Mouse (Mus musculus): ENCODE data around the gene Fgr.

Gene Fgr

DNA sequence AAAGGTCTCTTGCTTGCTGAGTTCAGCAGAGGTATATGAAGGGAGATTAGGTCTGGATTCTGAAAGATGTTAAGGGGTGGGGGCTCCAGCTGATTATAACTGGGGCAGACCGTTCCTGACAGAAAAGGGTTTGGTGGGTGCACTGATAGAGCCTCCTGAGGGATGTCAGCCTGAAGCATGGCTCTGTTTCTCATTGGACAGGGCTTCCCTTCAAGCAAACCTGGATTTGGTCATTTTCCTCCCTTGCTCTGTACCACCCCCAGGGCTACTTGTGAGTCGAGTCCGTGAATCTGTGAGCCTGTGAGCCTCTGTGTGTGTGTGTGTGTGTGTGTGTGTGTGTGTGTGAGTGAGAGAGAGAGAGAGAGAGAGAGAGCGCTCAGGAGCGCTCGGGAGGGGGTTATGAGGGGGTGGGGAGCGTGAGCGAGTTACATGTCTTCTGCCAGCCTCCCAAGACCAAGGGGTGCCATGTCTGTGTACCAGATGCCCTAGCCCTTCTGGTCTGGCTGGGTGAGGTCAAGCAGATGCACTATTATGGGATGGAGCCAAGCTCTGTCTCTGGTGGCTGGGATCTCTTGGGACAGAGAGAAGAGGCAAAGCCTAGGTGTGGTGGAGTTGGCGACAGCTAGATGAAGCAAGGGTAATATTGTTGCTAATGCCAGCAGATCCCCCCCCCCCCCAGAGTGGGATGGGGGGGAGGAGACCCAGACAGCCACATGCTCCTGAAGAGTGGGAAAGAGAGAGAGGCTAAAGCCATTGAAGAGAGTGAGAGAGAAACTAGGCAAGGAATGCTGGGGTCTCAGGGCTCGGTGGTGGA is 41.2 kb downstream of the Fgr start:
- no peak for DNase-seq (ENCODE audit: low spot score in 2 of 2)

DNA sequence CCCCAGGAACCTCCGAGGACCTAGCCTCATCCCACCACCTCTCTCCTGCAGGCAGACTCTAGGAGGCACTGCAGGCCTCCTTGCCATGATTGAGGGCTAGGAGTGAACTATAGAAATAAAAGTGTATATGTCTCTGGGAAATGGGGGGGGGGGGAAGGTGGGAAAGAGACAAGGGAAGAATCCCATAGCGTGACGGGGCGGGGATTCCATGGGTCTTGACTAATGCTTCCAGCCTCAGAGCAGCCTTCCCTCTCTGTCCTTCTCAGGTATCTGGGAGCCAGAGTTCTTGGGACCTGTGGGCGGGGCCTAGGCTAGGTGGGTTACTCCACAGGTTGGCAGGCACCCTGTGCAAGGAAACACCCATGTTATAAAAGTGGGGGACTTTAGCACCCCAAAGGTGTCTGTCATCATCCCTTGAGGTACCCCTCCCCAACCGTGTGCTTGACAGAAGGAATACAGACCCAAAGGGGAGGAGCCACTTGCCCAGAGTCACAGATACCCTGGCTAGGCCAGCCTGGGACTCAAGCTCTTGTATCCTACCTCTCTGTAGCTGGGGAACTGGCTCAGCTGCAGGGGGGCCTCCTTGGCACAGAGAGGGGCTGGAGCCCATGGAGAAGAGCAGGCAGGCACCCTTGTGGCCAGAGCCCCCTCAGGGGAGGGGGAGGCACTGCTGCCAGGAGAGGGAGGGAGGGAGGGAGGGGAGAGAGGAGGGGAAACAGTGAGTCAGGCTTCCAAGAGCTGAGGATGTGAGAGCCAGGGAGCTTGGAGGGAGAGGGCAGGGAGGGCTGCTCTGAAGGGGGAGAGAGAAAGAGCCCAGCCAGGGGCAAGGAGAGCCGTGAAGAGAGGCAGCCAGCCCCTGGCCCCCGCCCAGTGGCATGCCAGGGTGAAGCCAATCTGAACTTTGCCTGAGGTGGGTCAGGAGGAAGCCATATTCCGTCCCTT is 42.1 kb downstream of the Fgr start:
- DNase-seq (ENCODE audit: low spot score in 2 of 2) = no peak

DNA sequence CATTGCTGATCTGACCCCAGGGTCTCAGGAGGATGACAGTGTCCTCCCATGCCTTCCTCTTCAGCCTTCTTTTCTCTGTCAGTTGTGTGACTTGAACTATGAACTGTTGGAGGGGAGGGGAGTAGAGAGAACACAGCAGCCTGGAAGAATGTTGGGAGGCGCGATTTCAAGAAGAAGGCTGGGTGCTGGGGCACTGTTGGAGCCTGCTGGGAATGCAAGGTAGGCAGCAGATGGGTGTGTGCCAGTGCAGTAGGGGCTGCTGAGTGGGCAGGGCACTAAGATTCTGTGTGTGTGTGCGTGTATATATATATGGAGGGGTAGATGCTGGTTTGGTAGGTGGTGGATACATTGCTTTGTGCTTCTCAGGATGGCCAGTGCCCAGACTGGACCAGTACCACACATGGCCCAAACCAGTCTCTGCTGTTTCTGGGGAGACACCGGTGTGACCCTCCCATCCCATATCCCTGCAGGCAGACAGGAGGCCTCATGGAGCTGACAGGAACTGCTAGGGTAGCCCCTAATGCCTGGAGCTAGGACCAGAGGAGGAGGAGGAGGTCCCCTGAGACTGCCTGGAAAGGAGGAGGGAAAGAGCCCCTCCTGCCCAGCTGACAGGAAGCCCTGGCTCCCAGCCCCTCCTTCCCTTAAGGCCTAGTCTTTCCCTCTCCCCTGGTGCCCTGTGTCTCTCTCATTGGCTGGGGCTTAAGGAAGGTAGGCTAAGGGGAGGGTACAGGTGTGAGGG is 43.0 kb downstream of the Fgr start:
- no peak for DNase-seq (ENCODE audit: low spot score in 2 of 2)

GRCm38 (mm10) chr4:133017597-133018262 is 43.8 kb downstream of the Fgr start:
- DNase-seq (ENCODE audit: low spot score in 2 of 2) = no peak

- DNase-seq (ENCODE audit: low spot score in 2 of 2) = no peak
Measured at GRCm38 (mm10) chr4:133018263-133018798, 44.4 kb downstream of the Fgr start.

GRCm38 (mm10) chr4:133020721-133021120 is 46.8 kb downstream of the Fgr start:
- no peak for DNase-seq (ENCODE audit: low spot score in 2 of 2)

DNA sequence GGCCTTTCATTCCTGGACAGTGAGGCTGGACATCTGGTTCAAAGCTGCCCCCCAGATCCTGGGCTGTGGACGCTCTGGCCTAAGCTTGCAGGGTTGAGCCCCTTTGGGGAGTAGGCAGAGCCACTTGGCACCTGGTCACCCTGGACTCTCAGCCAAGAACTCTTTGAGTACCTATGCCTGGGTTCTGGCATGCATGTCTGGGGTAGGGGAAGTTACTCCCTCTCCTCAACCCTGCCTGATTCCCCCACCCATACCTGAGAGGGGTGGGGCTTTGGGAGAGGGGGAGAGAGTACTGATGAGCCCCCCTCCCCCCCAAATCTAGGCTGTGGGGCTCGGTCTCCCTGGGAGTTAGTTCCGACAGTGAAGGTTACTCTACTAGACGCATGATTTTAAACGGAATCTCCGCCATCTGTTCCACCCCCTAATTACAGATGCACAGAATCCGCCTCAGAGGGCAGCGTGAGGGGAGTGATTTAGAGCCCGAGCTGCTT is 47.3 kb downstream of the Fgr start:
- no peak for DNase-seq (ENCODE audit: low spot score in 2 of 2)

- DNase-seq (ENCODE audit: low spot score in 2 of 2) = no peak
Measured at GRCm38 (mm10) chr4:133022217-133022616, 48.3 kb downstream of the Fgr start.

GRCm38 (mm10) chr4:133022954-133023635 is 49.2 kb downstream of the Fgr start:
- DNase-seq (ENCODE audit: low spot score in 2 of 2) = no peak

DNA sequence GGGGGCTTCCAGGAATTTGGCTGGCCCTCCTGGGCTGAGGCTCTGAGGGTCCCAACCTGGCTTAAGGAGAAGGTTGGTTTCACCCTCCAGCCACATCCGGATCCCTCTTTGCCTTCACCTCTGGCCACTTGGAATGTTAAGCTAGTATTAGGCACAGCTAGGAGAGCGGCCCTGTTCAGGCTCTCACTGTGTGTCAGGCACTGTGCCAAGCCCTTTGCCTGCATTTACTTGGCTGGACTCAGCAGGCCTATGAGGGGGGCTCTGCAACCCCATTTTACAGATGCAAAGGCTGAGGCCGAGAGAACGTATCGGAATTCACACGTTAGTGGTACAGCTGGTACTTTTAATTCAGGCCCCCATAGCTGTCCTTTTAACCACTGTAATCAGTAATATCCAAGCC is 49.7 kb downstream of the Fgr start:
- DNase-seq (ENCODE audit: low spot score in 2 of 2) = no peak

DNA sequence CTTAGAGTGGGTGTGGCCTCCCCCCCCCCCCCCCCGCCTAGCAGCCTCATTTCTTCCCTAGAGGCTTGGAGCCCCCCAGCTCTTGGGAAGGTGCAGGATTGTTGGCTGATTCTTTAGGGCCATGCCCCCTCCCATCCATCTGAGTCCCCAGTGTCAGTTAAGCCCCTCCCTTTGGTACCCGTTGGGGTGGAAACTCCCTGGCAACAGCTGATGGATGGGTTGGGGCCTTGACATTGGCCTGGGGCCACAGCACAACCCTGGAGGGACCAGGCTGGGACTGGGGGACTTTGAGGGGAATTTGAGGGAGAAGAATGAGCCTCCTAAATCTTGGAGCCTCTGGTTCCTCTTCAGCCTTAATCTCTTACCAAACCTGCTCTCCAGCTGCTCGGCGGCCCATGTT is 50.5 kb downstream of the Fgr start:
- DNase-seq (ENCODE audit: low spot score in 2 of 2) = no peak

- no peak for DNase-seq (ENCODE audit: low spot score in 2 of 2)
Measured at GRCm38 (mm10) chr4:133024969-133025685, 51.2 kb downstream of the Fgr start.

GRCm38 (mm10) chr4:133026272-133026671 is 52.4 kb downstream of the Fgr start:
- no peak for DNase-seq (ENCODE audit: low spot score in 2 of 2)

DNA sequence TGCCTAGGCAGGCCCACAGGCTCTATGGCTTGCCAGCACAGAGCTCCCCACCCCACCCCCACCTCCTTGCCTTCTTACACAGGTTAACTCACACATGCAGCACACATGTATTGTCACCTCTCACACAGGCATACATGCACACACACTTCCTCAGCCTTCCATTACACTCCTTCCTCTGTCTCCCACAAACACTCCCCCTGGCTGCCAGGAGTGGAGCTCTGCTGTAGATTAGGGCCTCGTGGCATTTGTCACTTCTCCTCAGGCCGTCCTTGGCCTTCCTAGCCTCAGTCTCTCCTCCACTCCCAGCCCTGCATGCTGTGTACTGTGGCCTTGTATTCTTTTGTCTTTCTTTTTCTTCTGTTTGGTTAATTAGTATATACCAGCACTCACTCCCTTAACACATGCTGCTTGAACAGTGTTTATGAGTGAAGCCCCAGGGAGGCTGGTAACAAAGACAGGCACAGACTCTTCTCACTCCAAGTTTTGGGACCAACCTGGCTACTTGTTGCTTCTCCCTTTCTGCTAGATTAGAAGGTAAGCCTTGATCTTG is 53.0 kb downstream of the Fgr start:
- no peak for DNase-seq (ENCODE audit: low spot score in 2 of 2)

DNA sequence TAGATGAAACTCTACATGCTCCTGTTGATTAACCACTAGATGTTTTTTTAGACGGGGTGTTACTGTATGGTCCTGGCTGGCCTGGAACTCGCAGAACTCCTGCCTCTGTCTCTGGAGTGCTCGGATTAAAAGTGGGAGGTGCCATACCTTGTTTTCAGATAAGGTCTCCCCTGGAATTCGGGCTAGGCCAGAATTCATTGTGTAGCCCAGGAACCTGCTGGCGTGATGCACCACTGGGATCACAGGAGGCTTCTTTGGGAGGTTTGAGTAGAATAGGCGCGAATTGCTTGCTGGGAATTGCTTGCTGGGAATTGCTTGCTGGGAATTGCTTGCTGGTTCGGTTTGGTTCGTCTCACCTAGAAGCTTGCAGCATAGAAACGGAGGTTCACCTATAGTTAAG is 53.8 kb downstream of the Fgr start:
- no peak for DNase-seq (ENCODE audit: low spot score in 2 of 2)

DNA sequence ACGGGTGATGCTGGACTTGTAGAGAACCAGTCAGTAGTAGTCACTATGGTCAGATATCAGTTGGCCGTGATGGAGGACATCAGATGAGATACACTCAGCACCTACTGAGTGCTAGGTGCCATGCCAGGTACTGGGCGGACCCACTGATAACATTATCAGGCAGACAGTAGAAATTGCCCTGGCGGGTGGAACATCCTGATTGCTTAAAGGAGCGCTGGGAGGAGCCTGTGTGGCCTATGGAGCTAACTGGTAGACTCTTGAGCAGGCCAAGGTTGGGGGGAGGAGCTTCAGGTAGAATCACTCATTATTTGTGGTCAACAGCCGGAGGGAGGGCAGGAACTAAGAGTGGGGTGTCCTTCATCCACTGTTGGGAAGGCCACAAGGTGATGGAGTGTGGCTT is 54.3 kb downstream of the Fgr start:
- no peak for DNase-seq (ENCODE audit: low spot score in 2 of 2)

GRCm38 (mm10) chr4:133028875-133029274 is 55.0 kb downstream of the Fgr start:
- DNase-seq (ENCODE audit: low spot score in 2 of 2) = no peak

GRCm38 (mm10) chr4:133032410-133033095 is 58.7 kb downstream of the Fgr start:
- no peak for DNase-seq (ENCODE audit: low spot score in 2 of 2)

- no peak for DNase-seq (ENCODE audit: low spot score in 2 of 2)
Measured at GRCm38 (mm10) chr4:133034478-133034877, 60.6 kb downstream of the Fgr start.

Data from spleen, postnatal 36 days (tissue).